Mouse (Mus musculus): ENCODE measurements around the gene Serpini2. TPM values are rescaled to one million over a fixed set of nuclear protein-coding genes. Genes with fewer than 3 reads are reported as not detected.

The Serpini2 gene
- total RNA-seq, 1 experiment: not detected

GRCm38 (mm10) chr3:75277455-75277854 is 7.6 kb upstream of the Serpini2 start:
- no peak overlapping the region for H3K4me3 ChIP-seq (ENCODE audit: insufficient read depth in 1 of 2, low read depth in 1 of 2, low read length in 2 of 2, poor library complexity in 1 of 2, severe bottlenecking in 1 of 2)
- no peak for DNase-seq (ENCODE audit: low read depth, low spot score)
- no peak overlapping the region for H3K9ac ChIP-seq (ENCODE audit: insufficient read depth, low read depth, low read length, poor library complexity, severe bottlenecking)
- no peaks in the 10 kb centered on the region for H3K4me1 ChIP-seq (ENCODE audit: control insufficient read depth in 2 of 2, insufficient read depth in 2 of 2, low read length in 2 of 2, poor library complexity in 1 of 2)
- no peak for TF ChIP-seq ZNF384 (IDR thresholded peaks at IDR 0.05; ENCODE audit: low read depth, low read length)
- no peak for TF ChIP-seq ZC3H11A (IDR thresholded peaks at IDR 0.05; ENCODE audit: borderline replicate concordance, low read depth, low read length)
- in situ Hi-C loops (cut with MboI; ENCODE audit: low sequenced_read_pairs in 2 of 2, unreplicated experiment in 2 of 2): no loop called here
- H3K36me3 ChIP-seq (ENCODE audit: control insufficient read depth, insufficient read depth, low read length, poor library complexity, severe bottlenecking): no peaks in the 10 kb centered on the region
- H3K27ac ChIP-seq (ENCODE audit: insufficient read depth, low read depth, low read length, poor library complexity, severe bottlenecking): no peak overlapping the region
- no peaks in the 10 kb centered on the region for H3K9me3 ChIP-seq (ENCODE audit: control insufficient read depth, insufficient read depth, low read depth, low read length)

- Histone ChIP-seq H3K27ac (ENCODE audit: insufficient read depth, low read depth, low read length, poor library complexity, severe bottlenecking) (no peak overlapping the region), H3K9me3 (ENCODE audit: control insufficient read depth, insufficient read depth, low read depth, low read length) (no peaks in the 10 kb centered on the region), H3K36me3 (ENCODE audit: control insufficient read depth, insufficient read depth, low read length, poor library complexity, severe bottlenecking) (no peaks in the 10 kb centered on the region), H3K4me3 (ENCODE audit: insufficient read depth in 1 of 2, low read depth in 1 of 2, low read length in 2 of 2, poor library complexity in 1 of 2, severe bottlenecking in 1 of 2) (no peak overlapping the region), H3K9ac (ENCODE audit: insufficient read depth, low read depth, low read length, poor library complexity, severe bottlenecking) (no peak overlapping the region), H3K4me1 (ENCODE audit: control insufficient read depth in 2 of 2, insufficient read depth in 2 of 2, low read length in 2 of 2, poor library complexity in 1 of 2) (no peaks in the 10 kb centered on the region)
- in situ Hi-C loops (cut with MboI; ENCODE audit: low sequenced_read_pairs in 2 of 2, unreplicated experiment in 2 of 2): no loop called here
- TF ChIP-seq ZNF384 (IDR thresholded peaks at IDR 0.05; ENCODE audit: low read depth, low read length) (no peak), CHD2 (IDR thresholded peaks at IDR 0.05; ENCODE audit: low read depth, low read length) (no peak), ZC3H11A (IDR thresholded peaks at IDR 0.05; ENCODE audit: borderline replicate concordance, low read depth, low read length) (no peak)
- no peak for DNase-seq (ENCODE audit: low read depth, low spot score)
Observed at GRCm38 (mm10) chr3:75276522-75276921, 6.6 kb upstream of the Serpini2 start.

DNA sequence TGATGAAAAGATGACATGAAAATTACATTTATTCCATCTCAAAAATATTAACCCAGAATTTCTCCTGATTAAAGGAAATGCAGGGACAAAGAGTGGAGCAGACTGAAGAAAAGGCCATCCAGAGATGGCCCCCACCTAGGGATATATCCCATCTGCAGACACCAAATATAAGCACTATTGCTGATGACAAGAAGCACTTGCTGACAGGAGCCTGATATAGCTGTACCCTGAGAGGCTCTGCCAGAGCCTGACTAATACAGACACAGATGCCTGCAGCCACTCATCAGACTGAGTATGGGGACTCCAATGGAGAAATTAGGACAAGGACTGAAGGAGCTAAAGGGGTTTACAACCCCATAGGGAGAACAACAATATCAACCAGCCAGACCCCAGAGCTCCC is 5.2 kb upstream of the Serpini2 start:
- no peaks in the 10 kb centered on the region for H3K4me1 ChIP-seq (ENCODE audit: control insufficient read depth in 2 of 2, insufficient read depth in 2 of 2, low read length in 2 of 2, poor library complexity in 1 of 2)
- no peak for DNase-seq (ENCODE audit: low read depth, low spot score)
- TF ChIP-seq HCFC1 (IDR thresholded peaks at IDR 0.05; ENCODE audit: borderline replicate concordance, insufficient read depth, low read length) (no peak), CHD2 (IDR thresholded peaks at IDR 0.05; ENCODE audit: low read depth, low read length) (no peak), ZC3H11A (IDR thresholded peaks at IDR 0.05; ENCODE audit: borderline replicate concordance, low read depth, low read length) (no peak), MAFK (IDR thresholded peaks at IDR 0.05; ENCODE audit: insufficient read depth, low read depth, low read length) (no peak), ZNF384 (IDR thresholded peaks at IDR 0.05; ENCODE audit: low read depth, low read length) (no peak)
- no peak overlapping the region for H3K9ac ChIP-seq (ENCODE audit: insufficient read depth, low read depth, low read length, poor library complexity, severe bottlenecking)
- H3K27ac ChIP-seq (ENCODE audit: insufficient read depth, low read depth, low read length, poor library complexity, severe bottlenecking): no peak overlapping the region
- no peak overlapping the region for H3K4me3 ChIP-seq (ENCODE audit: insufficient read depth in 1 of 2, low read depth in 1 of 2, low read length in 2 of 2, poor library complexity in 1 of 2, severe bottlenecking in 1 of 2)
- H3K36me3 ChIP-seq (ENCODE audit: control insufficient read depth, insufficient read depth, low read length, poor library complexity, severe bottlenecking): no peaks in the 10 kb centered on the region
- H3K9me3 ChIP-seq (ENCODE audit: control insufficient read depth, insufficient read depth, low read depth, low read length): no peaks in the 10 kb centered on the region
- in situ Hi-C loops (cut with MboI; ENCODE audit: low sequenced_read_pairs in 2 of 2, unreplicated experiment in 2 of 2): no loop called here

DNA sequence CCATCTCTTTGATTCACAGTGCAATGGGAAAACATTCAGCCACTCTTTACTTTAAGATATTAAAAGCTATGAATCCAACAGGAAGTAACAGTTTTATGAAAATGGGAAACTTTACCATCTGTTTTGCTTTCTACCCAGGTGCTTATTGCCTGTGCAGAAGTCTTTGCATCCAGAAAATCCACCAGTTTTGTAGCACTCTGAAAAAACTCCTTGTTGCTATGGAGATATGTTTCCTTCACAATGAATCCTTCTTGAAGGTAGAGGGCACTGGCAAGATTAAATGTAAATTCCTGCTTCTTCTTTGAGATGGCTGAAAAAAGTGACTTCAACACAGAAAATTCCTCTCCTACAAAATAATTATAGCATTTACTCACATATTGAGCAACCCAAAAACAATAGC is 10.5 kb downstream of the Serpini2 start:
- no peak for DNase-seq (ENCODE audit: low read depth, low spot score)
- in situ Hi-C loops (cut with MboI; ENCODE audit: low sequenced_read_pairs in 2 of 2, unreplicated experiment in 2 of 2): no loop called here
- Histone ChIP-seq H3K36me3 (ENCODE audit: control insufficient read depth, insufficient read depth, low read length, poor library complexity, severe bottlenecking) (no peaks in the 10 kb centered on the region), H3K27ac (ENCODE audit: insufficient read depth, low read depth, low read length, poor library complexity, severe bottlenecking) (no peak overlapping the region), H3K4me3 (ENCODE audit: insufficient read depth in 1 of 2, low read depth in 1 of 2, low read length in 2 of 2, poor library complexity in 1 of 2, severe bottlenecking in 1 of 2) (no peak overlapping the region), H3K9me3 (ENCODE audit: control insufficient read depth, insufficient read depth, low read depth, low read length) (no peaks in the 10 kb centered on the region), H3K4me1 (ENCODE audit: control insufficient read depth in 2 of 2, insufficient read depth in 2 of 2, low read length in 2 of 2, poor library complexity in 1 of 2) (no peaks in the 10 kb centered on the region), H3K9ac (ENCODE audit: insufficient read depth, low read depth, low read length, poor library complexity, severe bottlenecking) (no peak overlapping the region)
- no peak for TF ChIP-seq MAFK (IDR thresholded peaks at IDR 0.05; ENCODE audit: insufficient read depth, low read depth, low read length)
- TF ChIP-seq ZNF384 (IDR thresholded peaks at IDR 0.05; ENCODE audit: low read depth, low read length): no peak
- TF ChIP-seq HCFC1 (IDR thresholded peaks at IDR 0.05; ENCODE audit: borderline replicate concordance, insufficient read depth, low read length): no peak
- no peak for TF ChIP-seq CHD2 (IDR thresholded peaks at IDR 0.05; ENCODE audit: low read depth, low read length)
- TF ChIP-seq ZC3H11A (IDR thresholded peaks at IDR 0.05; ENCODE audit: borderline replicate concordance, low read depth, low read length): no peak

GRCm38 (mm10) chr3:75219694-75220093 is 50.2 kb downstream of the Serpini2 start:
- TF ChIP-seq HCFC1 (IDR thresholded peaks at IDR 0.05; ENCODE audit: borderline replicate concordance, insufficient read depth, low read length) (no peak), ZNF384 (IDR thresholded peaks at IDR 0.05; ENCODE audit: low read depth, low read length) (no peak), CHD2 (IDR thresholded peaks at IDR 0.05; ENCODE audit: low read depth, low read length) (no peak), MAFK (IDR thresholded peaks at IDR 0.05; ENCODE audit: insufficient read depth, low read depth, low read length) (no peak), ZC3H11A (IDR thresholded peaks at IDR 0.05; ENCODE audit: borderline replicate concordance, low read depth, low read length) (no peak)
- Histone ChIP-seq H3K27ac (ENCODE audit: insufficient read depth, low read depth, low read length, poor library complexity, severe bottlenecking) (no peak overlapping the region), H3K36me3 (ENCODE audit: control insufficient read depth, insufficient read depth, low read length, poor library complexity, severe bottlenecking) (no peaks in the 10 kb centered on the region), H3K4me1 (ENCODE audit: control insufficient read depth in 2 of 2, insufficient read depth in 2 of 2, low read length in 2 of 2, poor library complexity in 1 of 2) (no peaks in the 10 kb centered on the region), H3K9me3 (ENCODE audit: control insufficient read depth, insufficient read depth, low read depth, low read length) (no peaks in the 10 kb centered on the region), H3K9ac (ENCODE audit: insufficient read depth, low read depth, low read length, poor library complexity, severe bottlenecking) (no peak overlapping the region), H3K4me3 (ENCODE audit: insufficient read depth in 1 of 2, low read depth in 1 of 2, low read length in 2 of 2, poor library complexity in 1 of 2, severe bottlenecking in 1 of 2) (no peak overlapping the region)
- in situ Hi-C loops (cut with MboI; ENCODE audit: low sequenced_read_pairs in 2 of 2, unreplicated experiment in 2 of 2): loop anchor here in 1 of 2 experiments (10.0 kb wide), 1 partner anchor 645 kb away; no protein-coding TSS in a partner anchor
- DNase-seq (ENCODE audit: low read depth, low spot score): no peak

All from ES-E14 (cell line).